Mouse (Mus musculus) intestine, embryonic 15.5 days (tissue): Measurements from ENCODE around the gene Chd1l. TPM values are rescaled to one million over a fixed set of nuclear protein-coding genes. Genes with fewer than 3 reads are reported as not detected.
A peak's percentile ranks its signal among the peaks of the same experiment; 100 is the strongest.

Experiments used
- ATAC-seq: fragments of 200-750 bp; cut with Nextera tagmentation; 2 replicates; pipeline ENCODE4 v1.8.0; 2017; ENCODE audit warnings: moderate TSS enrichment, moderate library complexity
- H3K27ac ChIP-seq: fragments of 300-500 bp; sonication (generic); 2 replicates; pipeline ENCODE4 v1.5.1; 2015; ENCODE audit warnings: mild to moderate bottlenecking, inconsistent platforms
- H3K27me3 ChIP-seq: fragments of 300-500 bp; sonication (generic); replicated peaks from 2 replicates; pipeline ENCODE4 v1.6.1; 2015; ENCODE audit warnings: inconsistent platforms
- H3K36me3 ChIP-seq: fragments of 300-500 bp; sonication (generic); 2 replicates; pipeline ENCODE4 v1.6.1; 2015; ENCODE audit warnings: inconsistent platforms
- H3K4me1 ChIP-seq: fragments of 300-500 bp; sonication (generic); replicated peaks from 2 replicates; pipeline ENCODE4 v1.6.1; 2015; ENCODE audit warnings: inconsistent platforms
- H3K4me2 ChIP-seq: fragments of 300-500 bp; sonication (generic); replicated peaks from 2 replicates; pipeline ENCODE4 v1.6.1; 2015; ENCODE audit warnings: mild to moderate bottlenecking, inconsistent platforms
- H3K4me3 ChIP-seq: fragments of 300-500 bp; sonication (generic); replicated peaks from 2 replicates; pipeline ENCODE4 v1.5.1; 2015; ENCODE audit warnings: inconsistent platforms
- H3K9ac ChIP-seq: fragments of 300-500 bp; sonication (generic); 2 replicates; pipeline ENCODE4 v1.6.1; 2015; ENCODE audit warnings: inconsistent platforms
- H3K9me3 ChIP-seq: fragments of 300-500 bp; sonication (generic); 2 replicates; pipeline ENCODE4 v1.6.1; 2016; ENCODE audit warnings: inconsistent platforms
- WGBS: fragments of 180-500 bp; shearing (Covaris S2); methylation state at CpG from one replicate; pipeline ENCODE4 v1.1.7; 2015; 5-methylcytosine and 5-hydroxymethylcytosine counted together
- polyA plus RNA-seq: library from polyadenylated mRNA; unstranded; fragments of >200 nt; fragmentation: Nextera tagmentation; extraction: Ambion mirVana; gene quantifications from 2 replicates; pipeline ENCODE4 v1.2.1, GENCODE M21; 2015

The Chd1l gene
- 19.6 and 20.5 TPM in 2 replicates for polyA plus RNA-seq

DNA sequence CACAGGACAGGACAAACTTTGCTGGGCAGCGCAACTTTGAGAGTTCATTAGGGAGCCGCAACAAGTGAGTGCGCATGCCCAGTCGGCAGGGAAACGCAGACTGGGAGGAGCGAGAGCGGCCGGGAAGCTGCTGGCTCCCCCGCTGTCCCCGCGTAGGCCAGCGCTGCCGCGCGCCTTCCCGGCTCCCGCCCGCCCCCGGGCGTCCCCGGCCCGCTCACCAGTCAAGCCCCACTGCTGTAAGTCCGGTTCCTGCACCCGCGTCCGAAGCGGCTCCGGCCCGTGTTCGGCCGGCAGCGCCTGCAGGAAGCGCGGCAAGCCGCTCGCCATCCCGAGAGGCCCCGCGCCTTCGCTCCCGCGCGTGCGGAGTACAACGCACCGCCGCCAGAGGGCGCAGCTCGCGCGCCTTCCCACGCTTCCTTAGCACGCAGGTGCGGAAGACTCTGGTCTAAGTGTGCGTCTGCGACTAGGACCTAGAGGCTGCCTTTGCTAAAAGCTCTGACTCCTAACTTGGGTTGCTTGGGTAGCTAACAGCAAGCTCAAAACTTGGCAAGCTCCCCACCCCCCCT, at the start of gene Chd1l:
Gene Chd1l (minus strand): TSS at position 359 of the 566 bp plus-strand sequence.
- H3K9me3 ChIP-seq: no peaks in the 10 kb centered on the region
- H3K27ac ChIP-seq: peak within 1 kb of the TSS; percentile 95
- no peaks in the 10 kb centered on the region for H3K27me3 ChIP-seq
- peaks cover 3% of the 10 kb centered on the region; the same call in 1 of the 2 replicates for H3K4me1 ChIP-seq
- peak within 1 kb of the TSS; percentile 82 for H3K4me3 ChIP-seq
- H3K4me2 ChIP-seq: peak within 1 kb of the TSS; percentile 75
- peak within 1 kb of the TSS; percentile 91 for H3K9ac ChIP-seq
- peaks cover under 1% of the 10 kb centered on the region; the same call in 1 of the 2 replicates for H3K36me3 ChIP-seq
- peak; percentile 93 for ATAC-seq
- WGBS: under 1% methylated on average over 56 of the region's 56 CpGs

DNA sequence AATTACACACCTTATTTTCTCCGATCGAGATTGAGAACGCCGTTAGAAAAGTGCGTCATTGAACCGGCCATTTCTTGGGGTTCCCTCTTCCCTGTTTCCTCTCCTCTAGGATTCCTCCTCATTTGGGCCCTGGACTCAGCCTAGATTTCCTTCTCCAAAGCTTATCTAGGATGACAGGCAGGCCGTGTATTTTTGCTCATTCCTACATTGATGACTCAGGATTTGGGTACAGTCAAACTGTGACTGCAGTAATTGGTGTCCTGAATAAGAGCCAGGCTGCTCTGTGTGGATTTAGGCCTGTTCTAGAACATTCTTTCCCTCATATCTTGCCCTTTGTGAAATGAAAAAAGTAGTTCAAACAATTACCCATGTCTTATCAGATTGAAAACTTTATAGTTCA, 49.7 kb upstream of the Chd1l start:
- Histone ChIP-seq H3K9me3 (no peaks in the 10 kb centered on the region), H3K4me2 (peak overlapping the region; percentile 85), H3K4me3 (peak overlapping the region; percentile 95), H3K4me1 (peaks cover 16% of the 10 kb centered on the region; the same call in 1 of the 2 replicates), H3K27ac (no peak overlapping the region), H3K9ac (no peak overlapping the region), H3K36me3 (peaks cover 8% of the 10 kb centered on the region), H3K27me3 (no peaks in the 10 kb centered on the region)
- WGBS: 84% methylated on average over 7 of the region's 7 CpGs
- no peak for ATAC-seq

DNA sequence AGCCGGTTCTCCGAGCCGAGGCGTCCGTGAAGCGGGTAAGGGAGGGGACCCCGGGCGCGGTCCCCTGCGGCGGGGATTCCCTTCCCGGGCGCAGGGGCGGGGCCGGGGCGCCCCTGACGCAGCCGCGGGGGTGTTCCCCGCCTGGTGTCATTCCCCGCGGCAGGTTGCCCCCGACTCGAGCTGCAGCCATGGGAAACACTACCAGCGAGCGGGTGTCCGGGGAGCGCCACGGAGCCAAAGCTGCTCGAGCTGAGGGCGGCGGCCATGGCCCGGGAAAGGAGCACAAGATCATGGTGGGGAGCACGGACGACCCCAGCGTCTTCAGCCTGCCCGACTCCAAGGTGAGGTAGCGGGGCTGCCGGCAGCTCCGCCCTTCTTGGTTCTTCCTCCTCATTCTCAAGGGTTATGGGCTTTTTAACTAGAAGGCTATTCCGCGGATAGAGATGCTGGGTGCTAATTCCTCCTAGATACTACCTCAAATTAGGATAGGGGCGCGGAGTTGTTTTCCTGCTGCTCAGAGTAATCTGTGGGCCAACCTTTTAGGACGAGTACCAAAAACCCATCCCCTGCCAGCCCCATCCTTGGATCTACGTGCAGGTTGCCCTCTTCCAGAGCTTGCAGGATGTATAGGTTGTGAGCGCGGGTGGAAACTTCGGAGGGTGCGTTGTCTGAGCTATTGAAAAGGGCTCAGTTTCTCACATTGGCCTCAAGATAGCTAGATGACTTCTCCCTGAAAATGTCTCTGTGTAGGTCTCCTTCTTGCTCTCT, 48.6 kb upstream of the Chd1l start:
- ATAC-seq: peak; percentile 88
- under 1% methylated on average over 44 of the region's 50 CpGs for WGBS
- Histone ChIP-seq H3K9me3 (no peaks in the 10 kb centered on the region), H3K9ac (peak overlapping the region; percentile 65), H3K36me3 (peaks cover 3% of the 10 kb centered on the region; the same call in 1 of the 2 replicates), H3K4me1 (peaks cover 16% of the 10 kb centered on the region; the same call in 1 of the 2 replicates), H3K27me3 (no peaks in the 10 kb centered on the region), H3K4me3 (peak overlapping the region; percentile 95), H3K27ac (peak overlapping the region; percentile 63), H3K4me2 (peak overlapping the region; percentile 85)

DNA sequence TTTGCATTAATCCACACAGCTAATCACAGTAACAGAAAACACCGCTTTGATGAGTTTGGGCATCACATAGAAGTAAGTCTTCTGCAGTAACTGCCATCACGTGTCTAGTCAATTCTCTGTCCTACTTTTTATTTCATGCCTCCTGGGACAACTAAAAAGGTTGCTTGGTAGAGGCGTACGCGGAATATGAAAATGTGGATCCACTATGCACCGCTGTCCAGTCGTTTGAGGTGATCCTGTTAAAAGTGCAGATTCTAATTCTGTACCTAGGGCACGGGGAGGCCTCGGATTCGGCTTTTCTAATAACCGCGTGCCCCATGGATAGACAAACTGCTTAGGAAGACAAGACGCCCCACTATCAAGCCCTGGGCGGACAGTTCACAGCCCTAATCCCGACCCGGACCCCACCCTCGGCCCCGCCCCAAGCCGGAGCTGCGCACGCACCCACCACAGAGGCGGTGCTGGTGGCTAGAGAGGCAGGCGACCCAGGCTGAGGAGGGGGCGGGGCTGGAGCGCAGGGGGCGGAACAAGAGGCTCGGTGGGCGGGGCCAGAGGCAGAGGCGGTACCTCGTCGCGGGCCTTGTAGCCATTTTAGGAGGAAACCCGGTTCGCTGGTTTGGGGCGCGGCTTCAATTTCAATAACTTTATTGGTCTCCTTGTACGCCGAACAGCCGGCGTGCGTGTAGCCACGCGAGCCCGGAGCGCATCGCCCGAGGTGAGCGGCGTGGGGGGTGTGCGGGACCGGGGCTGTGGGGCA, 47.8 kb upstream of the Chd1l start, which contains the start of gene Prkab2:
Gene Prkab2 (plus strand): TSS at position 539 of the 757 bp plus-strand sequence.
- H3K36me3 ChIP-seq: peaks cover 3% of the 10 kb centered on the region; the same call in 1 of the 2 replicates
- H3K27me3 ChIP-seq: no peaks in the 10 kb centered on the region
- H3K4me2 ChIP-seq: peak within 1 kb of the TSS; percentile 85
- 2% methylated on average over 51 of the region's 51 CpGs for WGBS
- peak; percentile 96 for ATAC-seq
- H3K9ac ChIP-seq: peak within 1 kb of the TSS; percentile 65
- peaks cover 16% of the 10 kb centered on the region; the same call in 1 of the 2 replicates for H3K4me1 ChIP-seq
- H3K4me3 ChIP-seq: peak within 1 kb of the TSS; percentile 95
- peak within 1 kb of the TSS; percentile 63 for H3K27ac ChIP-seq
- H3K9me3 ChIP-seq: no peaks in the 10 kb centered on the region

DNA sequence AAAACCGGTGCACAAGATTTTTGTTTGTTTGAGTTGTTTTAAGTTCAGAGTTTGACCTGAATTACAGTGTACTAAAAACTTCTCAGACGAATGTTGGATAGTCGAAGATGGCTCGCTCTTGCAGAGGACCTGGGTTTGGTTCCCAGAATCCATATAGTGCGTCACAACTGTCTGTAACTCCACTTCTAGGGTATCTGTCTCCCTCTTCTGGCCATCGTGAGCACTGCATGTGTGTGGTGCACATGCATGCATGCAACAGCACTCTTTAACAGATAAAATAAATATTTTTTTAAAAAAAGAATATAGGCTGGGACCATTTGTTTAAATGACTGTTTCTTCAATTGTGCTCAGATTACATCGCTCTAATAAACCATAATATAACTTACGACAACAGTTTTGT, 44.9 kb upstream of the Chd1l start:
- Histone ChIP-seq H3K9me3 (no peaks in the 10 kb centered on the region), H3K4me1 (peaks cover 14% of the 10 kb centered on the region; the same call in 1 of the 2 replicates), H3K36me3 (no peaks in the 10 kb centered on the region), H3K27me3 (no peaks in the 10 kb centered on the region), H3K9ac (no peak overlapping the region), H3K4me2 (no peak overlapping the region), H3K27ac (no peak overlapping the region), H3K4me3 (no peak overlapping the region)
- no peak for ATAC-seq
- WGBS: 85% methylated on average over 8 of the region's 8 CpGs

- H3K9me3 ChIP-seq: no peaks in the 10 kb centered on the region
- 91% methylated on average over 5 of the region's 5 CpGs for WGBS
These were observed 43.8 kb upstream of the Chd1l start for GRCm38 (mm10) chr3:97653781-97654180.

GRCm38 (mm10) chr3:97651604-97652003, 41.6 kb upstream of the Chd1l start:
- H3K4me2 ChIP-seq: no peak overlapping the region
- H3K9ac ChIP-seq: no peak overlapping the region
- H3K9me3 ChIP-seq: no peaks in the 10 kb centered on the region
- ATAC-seq: no peak
- 83% methylated on average over 10 of the region's 10 CpGs for WGBS
- no peaks in the 10 kb centered on the region for H3K27me3 ChIP-seq
- H3K4me1 ChIP-seq: no peaks in the 10 kb centered on the region
- H3K27ac ChIP-seq: no peak overlapping the region
- H3K4me3 ChIP-seq: no peak overlapping the region
- no peaks in the 10 kb centered on the region for H3K36me3 ChIP-seq

More at GRCm38 (mm10) chr3:97653781-97654180, 43.8 kb upstream of the Chd1l start:
- no peak overlapping the region for H3K4me3 ChIP-seq
- ATAC-seq: no peak
- H3K27me3 ChIP-seq: no peaks in the 10 kb centered on the region
- H3K36me3 ChIP-seq: no peaks in the 10 kb centered on the region
- H3K4me1 ChIP-seq: peaks cover 5% of the 10 kb centered on the region; the same call in 1 of the 2 replicates
- no peak overlapping the region for H3K27ac ChIP-seq
- H3K9ac ChIP-seq: no peak overlapping the region
- H3K4me2 ChIP-seq: no peak overlapping the region

DNA sequence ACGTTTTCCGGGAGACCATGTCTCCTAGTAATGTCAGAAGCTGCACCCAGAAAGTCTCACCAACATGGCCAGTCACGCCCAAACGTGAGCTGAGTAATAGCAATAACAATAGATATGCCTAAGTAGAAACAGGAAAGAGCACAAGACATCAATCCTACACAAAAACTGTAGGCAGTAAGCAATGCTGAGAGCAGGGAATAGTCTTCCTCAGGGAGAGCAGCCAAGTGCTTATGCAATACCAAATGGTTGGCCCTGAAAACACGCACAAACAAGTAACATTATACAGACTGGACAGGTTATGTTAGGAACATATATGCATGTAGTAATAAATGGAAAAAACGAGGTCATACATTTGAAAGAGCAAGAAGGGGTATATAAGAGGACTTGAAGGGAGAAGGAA, 39.5 kb upstream of the Chd1l start:
- 67% methylated on average over 6 of the region's 6 CpGs for WGBS
- no peak overlapping the region for H3K9ac ChIP-seq
- H3K4me2 ChIP-seq: no peak overlapping the region
- no peaks in the 10 kb centered on the region for H3K4me1 ChIP-seq
- no peaks in the 10 kb centered on the region for H3K9me3 ChIP-seq
- no peak overlapping the region for H3K27ac ChIP-seq
- H3K4me3 ChIP-seq: no peak overlapping the region
- no peaks in the 10 kb centered on the region for H3K27me3 ChIP-seq
- no peaks in the 10 kb centered on the region for H3K36me3 ChIP-seq
- ATAC-seq: no peak

DNA sequence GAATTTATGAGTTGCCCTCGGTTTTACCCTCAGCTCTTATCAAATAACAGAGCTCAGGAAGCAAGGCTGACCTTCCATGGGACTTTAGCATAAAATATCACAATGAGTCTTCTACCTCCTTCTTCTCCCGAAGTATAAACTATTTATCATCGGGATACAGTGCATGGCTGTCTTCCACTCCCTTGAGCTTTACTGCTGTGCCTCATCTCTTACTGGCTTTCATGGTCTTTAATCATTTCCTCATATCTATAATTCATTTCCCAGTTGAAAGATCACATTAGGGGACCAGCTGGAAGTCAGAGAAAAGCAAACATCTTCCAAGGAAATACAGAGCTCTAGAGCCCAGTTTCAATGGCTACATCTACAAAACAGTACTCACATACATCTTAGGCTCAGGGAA, 39.0 kb upstream of the Chd1l start:
- ATAC-seq: no peak
- no peaks in the 10 kb centered on the region for H3K4me1 ChIP-seq
- H3K27ac ChIP-seq: no peak overlapping the region
- no peaks in the 10 kb centered on the region for H3K27me3 ChIP-seq
- H3K4me2 ChIP-seq: no peak overlapping the region
- H3K36me3 ChIP-seq: no peaks in the 10 kb centered on the region
- no peak overlapping the region for H3K9ac ChIP-seq
- no peaks in the 10 kb centered on the region for H3K9me3 ChIP-seq
- WGBS: 72% methylated on average over 3 of the region's 3 CpGs
- H3K4me3 ChIP-seq: no peak overlapping the region

DNA sequence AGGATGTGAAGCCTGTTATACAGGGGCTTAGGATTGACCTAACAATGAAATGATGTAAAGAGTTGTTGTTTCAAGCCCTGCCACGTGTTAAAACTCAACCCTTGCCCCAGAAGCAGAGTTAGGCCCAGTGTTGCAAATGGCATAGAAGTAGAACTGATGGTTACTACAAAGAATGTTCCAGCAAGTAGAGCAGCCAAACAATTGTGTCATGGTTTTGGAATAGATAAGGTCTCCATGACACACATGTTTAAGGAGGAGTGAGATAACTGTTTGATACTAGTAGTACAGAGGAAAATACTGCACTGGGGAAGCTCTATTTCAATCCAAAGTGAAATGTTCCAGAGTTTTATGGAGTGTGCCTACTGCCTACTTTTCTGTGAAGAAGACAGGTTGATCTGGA, 38.5 kb upstream of the Chd1l start:
- Histone ChIP-seq H3K9me3 (no peaks in the 10 kb centered on the region), H3K36me3 (no peaks in the 10 kb centered on the region), H3K27ac (no peak overlapping the region), H3K4me1 (no peaks in the 10 kb centered on the region), H3K27me3 (no peaks in the 10 kb centered on the region), H3K9ac (no peak overlapping the region), H3K4me3 (no peak overlapping the region), H3K4me2 (no peak overlapping the region)
- WGBS: 54% methylated on average over 1 of the region's 1 CpGs
- ATAC-seq: no peak

DNA sequence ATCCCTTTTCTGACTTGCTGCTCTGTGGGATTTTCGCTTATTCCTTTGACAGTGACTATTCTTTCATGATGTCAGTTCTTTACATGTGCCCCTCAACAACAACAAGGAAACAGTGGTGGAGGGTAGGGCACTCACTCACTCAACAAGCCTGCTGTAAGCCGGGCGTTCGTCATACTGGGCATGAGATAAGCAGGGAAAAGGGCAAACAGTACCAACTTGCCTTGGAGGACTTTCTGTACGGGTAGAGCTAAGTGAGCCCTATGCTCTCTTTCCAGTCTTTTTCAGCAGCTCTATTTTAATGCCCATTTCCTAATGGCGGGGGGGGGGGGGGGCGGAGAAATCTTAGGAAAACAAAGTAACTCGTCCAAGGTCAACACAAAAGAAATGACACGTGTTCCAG, 32.0 kb upstream of the Chd1l start:
- H3K9ac ChIP-seq: no peak overlapping the region
- H3K9me3 ChIP-seq: no peaks in the 10 kb centered on the region
- WGBS: 82% methylated on average over 9 of the region's 9 CpGs
- H3K27ac ChIP-seq: no peak overlapping the region
- ATAC-seq: no peak
- H3K4me3 ChIP-seq: no peak overlapping the region
- no peaks in the 10 kb centered on the region for H3K27me3 ChIP-seq
- H3K4me2 ChIP-seq: no peak overlapping the region
- no peaks in the 10 kb centered on the region for H3K4me1 ChIP-seq
- no peaks in the 10 kb centered on the region; the same call in 1 of the 2 replicates for H3K36me3 ChIP-seq

GRCm38 (mm10) chr3:97641396-97641795, 31.4 kb upstream of the Chd1l start:
- no peak for ATAC-seq
- Histone ChIP-seq H3K9me3 (no peaks in the 10 kb centered on the region), H3K4me1 (no peaks in the 10 kb centered on the region), H3K9ac (no peak overlapping the region), H3K4me2 (no peak overlapping the region), H3K4me3 (no peak overlapping the region), H3K27ac (no peak overlapping the region), H3K36me3 (no peaks in the 10 kb centered on the region; the same call in 1 of the 2 replicates), H3K27me3 (no peaks in the 10 kb centered on the region)
- 86% methylated on average over 4 of the region's 4 CpGs for WGBS
